Mouse (Mus musculus) lung, postnatal 0 days (tissue): Measurements from ENCODE around the gene Gm20715. TPM values are rescaled to one million over a fixed set of nuclear protein-coding genes. Genes with fewer than 3 reads are reported as not detected.
A peak's percentile ranks its signal among the peaks of the same experiment; 100 is the strongest.

Experiments
- ATAC-seq: fragments of 200-750 bp; cut with Nextera tagmentation; 2 replicates; pipeline ENCODE4 v1.8.0; 2017; ENCODE audit warnings: moderate library complexity
- DNase-seq: peaks from one replicate; pipeline ENCODE4 v3.0.0-alpha.2; 2016; ENCODE audit warnings: low spot score
- H3K27ac ChIP-seq: fragments of 300-500 bp; sonication (generic); 2 replicates; pipeline ENCODE4 v1.5.1; 2014; ENCODE audit warnings: antibody characterized with exemption, mild to moderate bottlenecking, low read length, mixed read lengths
- H3K27me3 ChIP-seq: fragments of 300-500 bp; sonication (generic); replicated peaks from 2 replicates; pipeline ENCODE4 v1.6.1; 2014; ENCODE audit warnings: low read length, mixed read lengths; ENCODE audit not compliant: insufficient read depth
- H3K36me3 ChIP-seq: fragments of 300-500 bp; sonication (generic); 2 replicates; pipeline ENCODE4 v1.6.1; 2014; ENCODE audit warnings: low read length, mixed read lengths; ENCODE audit not compliant: insufficient read depth
- H3K4me1 ChIP-seq: fragments of 300-500 bp; sonication (generic); 2 replicates; pipeline ENCODE4 v1.6.1; 2014; ENCODE audit warnings: antibody characterized with exemption, low read depth, low read length, mixed read lengths; ENCODE audit not compliant: insufficient read depth
- H3K4me2 ChIP-seq: fragments of 300-500 bp; sonication (generic); replicated peaks from 2 replicates; pipeline ENCODE4 v1.6.1; 2014; ENCODE audit warnings: low read depth, mild to moderate bottlenecking, low read length, moderate library complexity, mixed read lengths
- H3K4me3 ChIP-seq: fragments of 300-500 bp; sonication (generic); 2 replicates; pipeline ENCODE4 v1.5.1; 2014; ENCODE audit warnings: low read depth, low read length
- H3K9ac ChIP-seq: fragments of 300-500 bp; sonication (generic); replicated peaks from 2 replicates; pipeline ENCODE4 v1.6.1; 2014; ENCODE audit warnings: low read depth, mild to moderate bottlenecking
- H3K9me3 ChIP-seq: fragments of 300-500 bp; sonication (generic); 2 replicates; pipeline ENCODE4 v1.6.1; 2016; ENCODE audit warnings: low read length, mixed read lengths
- CTCF ChIP-seq: IDR thresholded peaks from 2 replicates; pipeline ENCODE4 v1.5.1; 2016; ENCODE audit warnings: antibody characterized with exemption, mild to moderate bottlenecking
- EP300 ChIP-seq: IDR thresholded peaks from 2 replicates; pipeline ENCODE4 v1.6.1; 2016; ENCODE audit warnings: antibody characterized with exemption, mild to moderate bottlenecking, control low read depth
- WGBS: fragments of 180-500 bp; shearing (Covaris S2); extraction: QIAGEN DNeasy Blood & Tissue Kit; methylation state at CpG from one replicate; pipeline ENCODE4 v1.1.7; 2014; 5-methylcytosine and 5-hydroxymethylcytosine counted together
- polyA plus RNA-seq: library from polyadenylated mRNA; unstranded; fragments of >200 nt; fragmentation: Nextera tagmentation; extraction: Ambion mirVana; gene quantifications from 2 replicates; pipeline ENCODE4 v1.2.1, GENCODE M21; 2015

The Gm20715 gene
- polyA plus RNA-seq, result not detected in 2 replicates

- no peaks in the 10 kb centered on the region for H3K27me3 ChIP-seq
- DNase-seq (peak; percentile 95), ATAC-seq (peak; percentile 98)
- no peak within 1 kb of the TSS for H3K9ac ChIP-seq
- no peak within 1 kb of the TSS for H3K4me2 ChIP-seq
- H3K4me3 ChIP-seq, result no peak within 1 kb of the TSS
- TF ChIP-seq EP300 (no peak), CTCF (peak; percentile 45)
- H3K36me3 ChIP-seq, result no peaks in the 10 kb centered on the region
- no peaks in the 10 kb centered on the region for H3K4me1 ChIP-seq
- WGBS, result 1% methylated on average over 17 of the region's 17 CpGs
- no peak within 1 kb of the TSS for H3K27ac ChIP-seq
- no peaks in the 10 kb centered on the region for H3K9me3 ChIP-seq
These were observed at the start of gene Gm20715 for GRCm38 (mm10) chr7:6410043-6410442. Gene Gm20715, plus strand, starts transcription at chr7:6410277.

GRCm38 (mm10) chr7:6360477-6361060 is 49.5 kb upstream of the Gm20715 start:
- no peak for ATAC-seq
- no peak overlapping the region for H3K27ac ChIP-seq
- no peaks in the 10 kb centered on the region for H3K36me3 ChIP-seq

GRCm38 (mm10) chr7:6361756-6362155 is 48.3 kb upstream of the Gm20715 start:
- Histone ChIP-seq H3K9me3 (no peaks in the 10 kb centered on the region), H3K4me1 (peaks cover 7% of the 10 kb centered on the region; the same call in 1 of the 2 replicates), H3K4me3 (peak overlapping the region; percentile 50), H3K9ac (peak overlapping the region; percentile 41; the same call in 1 of the 2 replicates), H3K27ac (peak overlapping the region; percentile 72), H3K4me2 (peak overlapping the region; percentile 58), H3K27me3 (no peaks in the 10 kb centered on the region), H3K36me3 (no peaks in the 10 kb centered on the region)
- TF ChIP-seq EP300 (no peak), CTCF (no peak)
- WGBS, result 19% methylated on average over 7 of the region's 7 CpGs
- no peak for DNase-seq
- no peak for ATAC-seq

More at GRCm38 (mm10) chr7:6360477-6361060, 49.5 kb upstream of the Gm20715 start:
- TF ChIP-seq EP300 (no peak), CTCF (no peak)
- no peak overlapping the region for H3K9ac ChIP-seq
- no peaks in the 10 kb centered on the region for H3K9me3 ChIP-seq
- no peak for DNase-seq
- H3K27me3 ChIP-seq, result no peaks in the 10 kb centered on the region
- H3K4me3 ChIP-seq, result no peak overlapping the region
- peaks cover 7% of the 10 kb centered on the region; the same call in 1 of the 2 replicates for H3K4me1 ChIP-seq
- no peak overlapping the region for H3K4me2 ChIP-seq
- 20% methylated on average over 9 of the region's 9 CpGs for WGBS

- Histone ChIP-seq H3K27ac (peak overlapping the region; percentile 72), H3K27me3 (no peaks in the 10 kb centered on the region), H3K9me3 (no peaks in the 10 kb centered on the region), H3K4me2 (peak overlapping the region; percentile 71), H3K9ac (peak overlapping the region; percentile 41; the same call in 1 of the 2 replicates), H3K36me3 (no peaks in the 10 kb centered on the region), H3K4me3 (peak overlapping the region; percentile 50), H3K4me1 (peaks cover 7% of the 10 kb centered on the region; the same call in 1 of the 2 replicates)
- ATAC-seq (peak; percentile 94), DNase-seq (peak; percentile 100)
- no peak for TF ChIP-seq CTCF
- TF ChIP-seq EP300, result 0 out of 2 replicates have a peak, but pooled peaks have one; percentile 13
- WGBS, result under 1% methylated on average over 37 of the region's 38 CpGs
These were observed 47.6 kb upstream of the Gm20715 start for GRCm38 (mm10) chr7:6362268-6363046.

GRCm38 (mm10) chr7:6363047-6363488 is 47.0 kb upstream of the Gm20715 start, which contains the start of gene Zfp78:
Gene Zfp78, plus strand, starts transcription at chr7:6363280.
- no peaks in the 10 kb centered on the region for H3K27me3 ChIP-seq
- no peak for TF ChIP-seq EP300
- peak; percentile 50 for TF ChIP-seq CTCF
- ATAC-seq (peak; percentile 79), DNase-seq (peak; percentile 97)
- H3K9ac ChIP-seq, result peak within 1 kb of the TSS; percentile 50
- peak within 1 kb of the TSS; percentile 71 for H3K4me2 ChIP-seq
- peak within 1 kb of the TSS; percentile 72 for H3K27ac ChIP-seq
- no peaks in the 10 kb centered on the region for H3K36me3 ChIP-seq
- peak within 1 kb of the TSS; percentile 50 for H3K4me3 ChIP-seq
- WGBS, result under 1% methylated on average over 23 of the region's 23 CpGs
- H3K4me1 ChIP-seq, result peaks cover 7% of the 10 kb centered on the region; the same call in 1 of the 2 replicates
- H3K9me3 ChIP-seq, result no peaks in the 10 kb centered on the region

- H3K4me3 ChIP-seq, result no peak overlapping the region
- peaks cover 7% of the 10 kb centered on the region; the same call in 1 of the 2 replicates for H3K4me1 ChIP-seq
- DNase-seq (peak; percentile 24), ATAC-seq (no peak)
- H3K36me3 ChIP-seq, result no peaks in the 10 kb centered on the region
- H3K9me3 ChIP-seq, result no peaks in the 10 kb centered on the region
- H3K27me3 ChIP-seq, result no peaks in the 10 kb centered on the region
- TF ChIP-seq CTCF (no peak), EP300 (no peak)
- H3K27ac ChIP-seq, result no peak overlapping the region
- no peak overlapping the region for H3K9ac ChIP-seq
- H3K4me2 ChIP-seq, result no peak overlapping the region
- WGBS, result 61% methylated on average over 1 of the region's 1 CpGs
These were observed 45.3 kb upstream of the Gm20715 start for GRCm38 (mm10) chr7:6364761-6365160.
